Mouse (Mus musculus): Measurements from ENCODE around the gene Pdap1.
"Not testable (repeated sequence)": the region's sequence is repeated elsewhere in the genome, so short reads cannot be mapped to it uniquely, and the experiment has no call there.

Pdap1 gene

GRCm38 (mm10) chr5:145083201-145083600 lies 56.8 kb downstream of the Pdap1 start:
- not testable (repeated sequence) for DNase-seq (ENCODE audit: low read depth, low spot score)

GRCm38 (mm10) chr5:145081866-145082613 lies 58.0 kb downstream of the Pdap1 start:
- DNase-seq (ENCODE audit: low read depth, low spot score), result no peak

Data from R1 (cell line).